Mouse (Mus musculus): ENCODE results near the gene Actl6a. TPM values are rescaled to one million over a fixed set of nuclear protein-coding genes. Genes with fewer than 3 reads are reported as not detected.
A peak's percentile ranks its signal among the peaks of the same experiment; 100 is the strongest.
"Not testable (repeated sequence)": the region's sequence is repeated elsewhere in the genome, so short reads cannot be mapped to it uniquely, and the experiment has no call there.

The Actl6a gene
- polyA plus RNA-seq (2015; fragmentation: Nextera tagmentation; extraction: Ambion mirVana): 152 and 155 TPM in 2 replicates

- 78% methylated on average over 9 of the region's 9 CpGs for WGBS
- not testable (repeated sequence) for H3K27ac ChIP-seq (ENCODE audit: low read length); ATAC-seq (ENCODE audit: low read depth); H3K4me2 ChIP-seq (ENCODE audit: low read depth, low read length); H3K9me3 ChIP-seq (ENCODE audit: control insufficient read depth, low read length); H3K4me1 ChIP-seq (replicated peaks; ENCODE audit: control insufficient read depth, insufficient read depth, low read length); H3K27me3 ChIP-seq (ENCODE audit: control insufficient read depth, insufficient read depth, low read depth, low read length); H3K4me3 ChIP-seq (ENCODE audit: low read length); H3K36me3 ChIP-seq (ENCODE audit: control insufficient read depth, insufficient read depth, low read length); H3K9ac ChIP-seq (ENCODE audit: low read length)
These were observed at the start of gene Actl6a for GRCm38 (mm10) chr3:32705647-32706348. TSS of gene Actl6a (plus strand) at chr3:32706298.

DNA sequence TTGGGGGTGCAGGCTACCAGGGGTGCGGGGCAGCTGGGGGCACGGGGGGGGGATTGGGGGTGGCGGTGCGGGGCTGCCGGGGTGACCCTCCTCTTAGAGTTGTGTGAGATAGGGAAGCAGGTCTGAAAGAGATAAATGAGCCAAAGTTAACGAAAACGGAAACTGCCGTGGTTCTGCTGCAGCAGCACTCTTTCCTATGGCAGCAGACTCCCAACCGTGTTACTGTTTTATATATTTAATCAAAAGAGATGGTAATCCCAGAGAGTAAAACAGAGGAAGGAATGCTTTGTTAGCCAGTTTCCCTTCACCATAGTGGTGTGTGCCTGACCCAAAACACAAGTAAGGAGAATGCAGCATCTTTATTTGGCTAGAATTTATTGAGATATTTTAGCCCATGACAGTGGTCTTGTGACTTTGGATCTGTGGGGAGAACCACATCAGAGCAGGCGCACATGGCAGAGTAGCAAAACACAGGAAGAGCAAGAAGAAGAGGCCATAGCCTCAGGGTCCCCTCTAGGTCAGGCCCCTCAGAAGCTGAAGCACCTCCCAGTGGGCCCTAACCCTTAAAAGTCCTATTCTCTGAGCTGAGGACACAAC lies 49.6 kb upstream of the Actl6a start:
- 57% methylated on average over 10 of the region's 10 CpGs for WGBS
- Histone ChIP-seq H3K9ac (ENCODE audit: low read length) (no peak overlapping the region), H3K36me3 (ENCODE audit: control insufficient read depth, insufficient read depth, low read length) (no peaks in the 10 kb centered on the region), H3K9me3 (ENCODE audit: control insufficient read depth, low read length) (0 out of 2 replicates have a peak, but pooled peaks cover 2% of the 10 kb centered on the region), H3K4me2 (ENCODE audit: low read depth, low read length) (no peak overlapping the region), H3K4me3 (ENCODE audit: low read length) (no peak overlapping the region), H3K4me1 (replicated peaks; ENCODE audit: control insufficient read depth, insufficient read depth, low read length) (peaks cover 14% of the 10 kb centered on the region; the same call in 1 of the 2 replicates), H3K27me3 (ENCODE audit: control insufficient read depth, insufficient read depth, low read depth, low read length) (no peaks in the 10 kb centered on the region), H3K27ac (ENCODE audit: low read length) (no peak overlapping the region)
- no peak for ATAC-seq (ENCODE audit: low read depth)

DNA sequence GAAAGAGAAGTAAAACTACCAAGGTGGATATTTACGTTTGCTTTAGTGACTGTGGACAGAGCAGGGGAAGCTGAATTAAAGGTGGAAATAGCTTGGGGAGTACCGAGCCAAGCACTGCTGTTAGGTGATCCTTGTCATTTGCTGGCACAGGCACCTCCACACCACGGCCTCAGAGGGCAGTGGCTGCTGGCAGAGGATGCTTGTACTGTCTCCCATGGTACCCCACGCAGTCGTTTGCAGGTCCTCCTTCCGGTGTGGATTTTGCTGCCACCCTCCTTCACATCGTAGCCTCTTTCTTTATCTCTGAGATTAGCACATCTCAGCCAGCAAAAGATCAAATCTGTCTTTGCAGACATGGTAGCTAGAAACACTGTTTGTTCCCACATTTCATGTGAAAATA lies 47.7 kb upstream of the Actl6a start:
- H3K36me3 ChIP-seq (ENCODE audit: control insufficient read depth, insufficient read depth, low read length): no peaks in the 10 kb centered on the region
- H3K4me3 ChIP-seq (ENCODE audit: low read length): no peak overlapping the region; the same call in 1 of the 2 replicates
- H3K27me3 ChIP-seq (ENCODE audit: control insufficient read depth, insufficient read depth, low read depth, low read length): no peaks in the 10 kb centered on the region
- no peak overlapping the region for H3K27ac ChIP-seq (ENCODE audit: low read length)
- H3K9ac ChIP-seq (ENCODE audit: low read length): peak overlapping the region; percentile 40
- peaks cover 14% of the 10 kb centered on the region; the same call in 1 of the 2 replicates for H3K4me1 ChIP-seq (replicated peaks; ENCODE audit: control insufficient read depth, insufficient read depth, low read length)
- WGBS: 49% methylated on average over 7 of the region's 7 CpGs
- no peak for ATAC-seq (ENCODE audit: low read depth)
- H3K4me2 ChIP-seq (ENCODE audit: low read depth, low read length): peak overlapping the region; percentile 49
- 0 out of 2 replicates have a peak, but pooled peaks cover 2% of the 10 kb centered on the region for H3K9me3 ChIP-seq (ENCODE audit: control insufficient read depth, low read length)

- no peak for ATAC-seq (ENCODE audit: low read depth)
- 35% methylated on average over 16 of the region's 16 CpGs for WGBS
- peak overlapping the region; percentile 31; the same call in 1 of the 2 replicates for H3K4me3 ChIP-seq (ENCODE audit: low read length)
- peaks cover 14% of the 10 kb centered on the region; the same call in 1 of the 2 replicates for H3K4me1 ChIP-seq (replicated peaks; ENCODE audit: control insufficient read depth, insufficient read depth, low read length)
- no peaks in the 10 kb centered on the region for H3K27me3 ChIP-seq (ENCODE audit: control insufficient read depth, insufficient read depth, low read depth, low read length)
- peak overlapping the region; percentile 49 for H3K4me2 ChIP-seq (ENCODE audit: low read depth, low read length)
- H3K9me3 ChIP-seq (ENCODE audit: control insufficient read depth, low read length): 0 out of 2 replicates have a peak, but pooled peaks cover 2% of the 10 kb centered on the region
- H3K9ac ChIP-seq (ENCODE audit: low read length): peak overlapping the region; percentile 40
- no peak overlapping the region for H3K27ac ChIP-seq (ENCODE audit: low read length)
- no peaks in the 10 kb centered on the region for H3K36me3 ChIP-seq (ENCODE audit: control insufficient read depth, insufficient read depth, low read length)
These were observed 47.3 kb upstream of the Actl6a start for GRCm38 (mm10) chr3:32658821-32659220.

DNA sequence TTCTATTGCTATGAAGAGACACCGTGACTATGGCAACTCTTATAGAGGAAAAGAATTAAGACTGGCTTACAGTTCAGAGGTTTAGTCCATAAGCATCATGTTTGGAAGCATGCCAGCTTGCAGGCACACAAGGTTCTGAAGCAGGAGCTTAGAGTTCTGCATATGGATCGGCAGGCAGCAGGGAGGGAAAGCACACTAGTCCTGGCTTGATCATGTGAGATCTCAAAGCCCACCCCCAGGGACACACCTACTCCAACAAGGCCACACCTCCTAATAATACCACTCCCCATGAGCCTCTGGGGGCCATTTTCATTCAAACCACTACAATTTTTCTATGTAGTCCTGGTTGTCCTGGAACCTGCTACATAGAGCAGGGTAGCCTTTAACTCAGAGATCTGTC lies 46.6 kb upstream of the Actl6a start:
- Histone ChIP-seq H3K4me1 (replicated peaks; ENCODE audit: control insufficient read depth, insufficient read depth, low read length) (peaks cover 14% of the 10 kb centered on the region; the same call in 1 of the 2 replicates), H3K4me3 (ENCODE audit: low read length) (no peak overlapping the region), H3K9me3 (ENCODE audit: control insufficient read depth, low read length) (0 out of 2 replicates have a peak, but pooled peaks cover 2% of the 10 kb centered on the region), H3K9ac (ENCODE audit: low read length) (no peak overlapping the region), H3K27ac (ENCODE audit: low read length) (no peak overlapping the region), H3K36me3 (ENCODE audit: control insufficient read depth, insufficient read depth, low read length) (no peaks in the 10 kb centered on the region), H3K4me2 (ENCODE audit: low read depth, low read length) (no peak overlapping the region), H3K27me3 (ENCODE audit: control insufficient read depth, insufficient read depth, low read depth, low read length) (no peaks in the 10 kb centered on the region)
- ATAC-seq (ENCODE audit: low read depth): no peak
- 78% methylated on average over 2 of the region's 2 CpGs for WGBS

GRCm38 (mm10) chr3:32660276-32660675 lies 45.8 kb upstream of the Actl6a start:
- no peak overlapping the region for H3K4me3 ChIP-seq (ENCODE audit: low read length)
- no peaks in the 10 kb centered on the region for H3K27me3 ChIP-seq (ENCODE audit: control insufficient read depth, insufficient read depth, low read depth, low read length)
- WGBS: 48% methylated on average over 8 of the region's 8 CpGs
- peaks cover 14% of the 10 kb centered on the region; the same call in 1 of the 2 replicates for H3K4me1 ChIP-seq (replicated peaks; ENCODE audit: control insufficient read depth, insufficient read depth, low read length)
- peak overlapping the region; percentile 76 for H3K27ac ChIP-seq (ENCODE audit: low read length)
- H3K9ac ChIP-seq (ENCODE audit: low read length): no peak overlapping the region
- 0 out of 2 replicates have a peak, but pooled peaks have one; percentile 15 for ATAC-seq (ENCODE audit: low read depth)
- 0 out of 2 replicates have a peak, but pooled peaks cover 2% of the 10 kb centered on the region for H3K9me3 ChIP-seq (ENCODE audit: control insufficient read depth, low read length)
- no peaks in the 10 kb centered on the region for H3K36me3 ChIP-seq (ENCODE audit: control insufficient read depth, insufficient read depth, low read length)
- H3K4me2 ChIP-seq (ENCODE audit: low read depth, low read length): no peak overlapping the region

GRCm38 (mm10) chr3:32660831-32661555 lies 45.1 kb upstream of the Actl6a start:
- peak overlapping the region; percentile 76 for H3K27ac ChIP-seq (ENCODE audit: low read length)
- 41% methylated on average over 8 of the region's 8 CpGs for WGBS
- peak; percentile 76 for ATAC-seq (ENCODE audit: low read depth)
- H3K4me2 ChIP-seq (ENCODE audit: low read depth, low read length): no peak overlapping the region
- H3K4me3 ChIP-seq (ENCODE audit: low read length): no peak overlapping the region
- 0 out of 2 replicates have a peak, but pooled peaks cover 2% of the 10 kb centered on the region for H3K9me3 ChIP-seq (ENCODE audit: control insufficient read depth, low read length)
- no peaks in the 10 kb centered on the region for H3K27me3 ChIP-seq (ENCODE audit: control insufficient read depth, insufficient read depth, low read depth, low read length)
- H3K4me1 ChIP-seq (replicated peaks; ENCODE audit: control insufficient read depth, insufficient read depth, low read length): peaks cover 14% of the 10 kb centered on the region; the same call in 1 of the 2 replicates
- no peaks in the 10 kb centered on the region for H3K36me3 ChIP-seq (ENCODE audit: control insufficient read depth, insufficient read depth, low read length)
- no peak overlapping the region for H3K9ac ChIP-seq (ENCODE audit: low read length)

DNA sequence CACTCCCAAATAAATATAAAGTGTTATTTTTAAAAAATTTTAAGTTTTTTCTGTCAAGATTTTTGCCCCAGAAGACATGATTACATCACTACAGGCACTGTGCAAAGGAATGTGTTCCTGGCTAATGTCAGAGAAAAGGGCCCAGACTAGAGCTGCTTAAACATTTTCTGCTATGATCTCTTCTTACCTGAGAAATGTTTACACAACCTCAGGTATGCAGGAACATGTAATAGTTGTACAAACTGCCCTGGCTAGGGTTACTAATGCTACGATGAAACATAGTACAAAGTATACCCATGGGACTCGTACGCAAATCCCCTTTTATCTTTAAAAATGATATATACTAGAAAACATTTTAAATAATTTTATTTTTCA lies 44.6 kb upstream of the Actl6a start:
- no peaks in the 10 kb centered on the region for H3K27me3 ChIP-seq (ENCODE audit: control insufficient read depth, insufficient read depth, low read depth, low read length)
- H3K4me1 ChIP-seq (replicated peaks; ENCODE audit: control insufficient read depth, insufficient read depth, low read length): peaks cover 14% of the 10 kb centered on the region; the same call in 1 of the 2 replicates
- no peak overlapping the region for H3K4me2 ChIP-seq (ENCODE audit: low read depth, low read length)
- H3K27ac ChIP-seq (ENCODE audit: low read length): peak overlapping the region; percentile 76
- H3K36me3 ChIP-seq (ENCODE audit: control insufficient read depth, insufficient read depth, low read length): no peaks in the 10 kb centered on the region
- H3K9ac ChIP-seq (ENCODE audit: low read length): no peak overlapping the region
- H3K4me3 ChIP-seq (ENCODE audit: low read length): no peak overlapping the region
- 47% methylated on average over 3 of the region's 3 CpGs for WGBS
- H3K9me3 ChIP-seq (ENCODE audit: control insufficient read depth, low read length): 0 out of 2 replicates have a peak, but pooled peaks cover 2% of the 10 kb centered on the region
- ATAC-seq (ENCODE audit: low read depth): peak; percentile 88
